Mouse (Mus musculus): Measurements from ENCODE around the gene Bhlhe40. TPM values are rescaled to one million over a fixed set of nuclear protein-coding genes. Genes with fewer than 3 reads are reported as not detected.

The Bhlhe40 gene
- polyA plus RNA-seq (2012): not detected in 2 replicates

GRCm38 (mm10) chr6:108660206-108660877, at the start of gene Bhlhe40:
TSS of gene Bhlhe40 (plus strand) at chr6:108660629.
- TF ChIP-seq GATA1 (IDR thresholded peaks at IDR 0.05; ENCODE audit: low read length): no peak

GRCm38 (mm10) chr6:108611663-108612062, 48.8 kb upstream of the Bhlhe40 start:
- no peak for TF ChIP-seq GATA1 (IDR thresholded peaks at IDR 0.05; ENCODE audit: low read length)

- TF ChIP-seq GATA1 (IDR thresholded peaks at IDR 0.05; ENCODE audit: low read length): no peak
These were observed 42.4 kb upstream of the Bhlhe40 start for GRCm38 (mm10) chr6:108618025-108618424.

GRCm38 (mm10) chr6:108623028-108623565, 37.3 kb upstream of the Bhlhe40 start:
- TF ChIP-seq GATA1 (IDR thresholded peaks at IDR 0.05; ENCODE audit: low read length): no peak

GRCm38 (mm10) chr6:108624915-108625314, 35.5 kb upstream of the Bhlhe40 start:
- TF ChIP-seq GATA1 (IDR thresholded peaks at IDR 0.05; ENCODE audit: low read length): no peak

- TF ChIP-seq GATA1 (IDR thresholded peaks at IDR 0.05; ENCODE audit: low read length): no peak
These were observed 29.7 kb upstream of the Bhlhe40 start for GRCm38 (mm10) chr6:108630701-108631100.

GRCm38 (mm10) chr6:108638157-108638833, 22.1 kb upstream of the Bhlhe40 start:
- no peak for TF ChIP-seq GATA1 (IDR thresholded peaks at IDR 0.05; ENCODE audit: low read length)

GRCm38 (mm10) chr6:108642020-108642419, 18.4 kb upstream of the Bhlhe40 start:
- no peak for TF ChIP-seq GATA1 (IDR thresholded peaks at IDR 0.05; ENCODE audit: low read length)

GRCm38 (mm10) chr6:108643035-108643434, 17.4 kb upstream of the Bhlhe40 start:
- TF ChIP-seq GATA1 (IDR thresholded peaks at IDR 0.05; ENCODE audit: low read length): no peak

GRCm38 (mm10) chr6:108644311-108644710, 16.1 kb upstream of the Bhlhe40 start:
- no peak for TF ChIP-seq GATA1 (IDR thresholded peaks at IDR 0.05; ENCODE audit: low read length)

GRCm38 (mm10) chr6:108647094-108647493, 13.3 kb upstream of the Bhlhe40 start:
- no peak for TF ChIP-seq GATA1 (IDR thresholded peaks at IDR 0.05; ENCODE audit: low read length)

GRCm38 (mm10) chr6:108648072-108648471, 12.4 kb upstream of the Bhlhe40 start:
- no peak for TF ChIP-seq GATA1 (IDR thresholded peaks at IDR 0.05; ENCODE audit: low read length)

GRCm38 (mm10) chr6:108655861-108656260, 4.6 kb upstream of the Bhlhe40 start:
- TF ChIP-seq GATA1 (IDR thresholded peaks at IDR 0.05; ENCODE audit: low read length): no peak

GRCm38 (mm10) chr6:108658051-108658415, 2.4 kb upstream of the Bhlhe40 start:
- TF ChIP-seq GATA1 (IDR thresholded peaks at IDR 0.05; ENCODE audit: low read length): no peak

GRCm38 (mm10) chr6:108658416-108659201, 1.8 kb upstream of the Bhlhe40 start:
- no peak for TF ChIP-seq GATA1 (IDR thresholded peaks at IDR 0.05; ENCODE audit: low read length)

- no peak for TF ChIP-seq GATA1 (IDR thresholded peaks at IDR 0.05; ENCODE audit: low read length)
These were observed 1.2 kb upstream of the Bhlhe40 start for GRCm38 (mm10) chr6:108659221-108659725.

All from G1E-ER4 (cell line).